Mouse (Mus musculus) CH12.LX (cell line): Measurements from ENCODE around the gene Lrrc3b. TPM values are rescaled to one million over a fixed set of nuclear protein-coding genes. Genes with fewer than 3 reads are reported as not detected.

Source experiments
- DNase-seq: peaks from one replicate; pipeline ENCODE4 v3.0.0-alpha.2; 2013; ENCODE audit errors: extremely low read depth
- H3K27ac ChIP-seq: 2 replicates; pipeline ENCODE4 v1.5.1; 2012; ENCODE audit warnings: low read depth, mild to moderate bottlenecking, control low read depth, moderate library complexity; ENCODE audit not compliant: insufficient read depth
- H3K27me3 ChIP-seq: replicated peaks from 2 replicates; pipeline ENCODE3; 2012; ENCODE audit warnings: inconsistent platforms
- H3K36me3 ChIP-seq, 2 experiments: replicated peaks in 1 of 2; 2 replicates each; pipeline versions ENCODE3 to v1.6.1; 2012; ENCODE audit warnings: inconsistent platforms in 1 of 2, low read length in 1 of 2, mild to moderate bottlenecking in 1 of 2, mixed read lengths in 1 of 2, moderate library complexity in 1 of 2; ENCODE audit not compliant: control insufficient read depth in 1 of 2, insufficient read depth in 1 of 2
- H3K4me1 ChIP-seq, 2 experiments: 2 replicates each; pipeline ENCODE4 v1.6.1; 2012; ENCODE audit warnings: inconsistent platforms in 1 of 2, moderate library complexity in 1 of 2; ENCODE audit not compliant: insufficient read depth in 2 of 2, control insufficient read depth in 1 of 2
- H3K4me2 ChIP-seq: 2 replicates; pipeline ENCODE4 v1.6.1; 2012; ENCODE audit warnings: low read depth, mild to moderate bottlenecking, control low read depth; ENCODE audit not compliant: poor library complexity, insufficient read depth, severe bottlenecking
- H3K4me3 ChIP-seq, 3 experiments: fragments of 150-350 bp in 1 of 3; sonication (generic) in 1 of 3; replicated peaks in 1 of 3; 2 replicates each; pipeline versions ENCODE3 to v1.5.1; 2011 to 2012; ENCODE audit warnings: low read depth in 2 of 3, low read length in 2 of 3, mild to moderate bottlenecking in 2 of 3, moderate library complexity in 2 of 3, control low read depth in 1 of 3, improper control_type of control experiment in 1 of 3, inconsistent platforms in 1 of 3, mixed read lengths in 1 of 3; ENCODE audit not compliant: poor library complexity in 1 of 3
- H3K79me2 ChIP-seq: replicated peaks from 2 replicates; pipeline ENCODE4 v1.6.1; 2012; ENCODE audit warnings: mild to moderate bottlenecking, moderate library complexity; ENCODE audit not compliant: control insufficient read depth, poor library complexity, insufficient read depth, severe bottlenecking; ENCODE audit errors: extremely low read depth
- H3K9ac ChIP-seq: 2 replicates; pipeline ENCODE4 v1.6.1; 2012; ENCODE audit warnings: low read depth, mild to moderate bottlenecking, control low read depth, moderate library complexity; ENCODE audit not compliant: insufficient read depth
- H3K9me3 ChIP-seq: replicated peaks from 2 replicates; pipeline ENCODE3; 2012; ENCODE audit warnings: low read length, inconsistent platforms, mixed read lengths
- BHLHE40 ChIP-seq: IDR thresholded peaks from 2 replicates; pipeline ENCODE4 v1.6.1; 2011; ENCODE audit warnings: mild to moderate bottlenecking, low read depth, low read length, improper control_type of control experiment
- CHD1 ChIP-seq: IDR thresholded peaks from 2 replicates; pipeline ENCODE4 v1.6.1; 2012; ENCODE audit warnings: low read depth, low read length, improper control_type of control experiment, inconsistent platforms
- CTCF ChIP-seq, 2 experiments: IDR thresholded peaks in 1 of 2; conservative IDR thresholded peaks in 1 of 2; 2 replicates each; pipeline ENCODE4 v1.5.1; 2011 to 2012; ENCODE audit warnings: low read depth in 2 of 2, low read length in 2 of 2, improper control_type of control experiment in 1 of 2, inconsistent platforms in 1 of 2, mild to moderate bottlenecking in 1 of 2, moderate library complexity in 1 of 2
- E2F4 ChIP-seq: IDR thresholded peaks from 2 replicates; pipeline ENCODE4 v1.6.1; 2011; ENCODE audit warnings: low read depth, low read length, improper control_type of control experiment; ENCODE audit not compliant: insufficient replicate concordance
- GABPA ChIP-seq: IDR thresholded peaks from 2 replicates; pipeline ENCODE4 v1.6.1; 2012; ENCODE audit warnings: low read depth, low read length, improper control_type of control experiment, inconsistent platforms; ENCODE audit not compliant: insufficient replicate concordance
- HCFC1 ChIP-seq: IDR thresholded peaks from 2 replicates; pipeline ENCODE4 v1.6.1; 2012; ENCODE audit warnings: low read depth, mild to moderate bottlenecking, inconsistent platforms, low read length, improper control_type of control experiment
- IRF4 ChIP-seq: IDR thresholded peaks from 2 replicates; pipeline ENCODE4 v1.6.1; 2014; ENCODE audit warnings: low read depth, mild to moderate bottlenecking, inconsistent platforms, low read length, improper control_type of control experiment
- JUN ChIP-seq: IDR thresholded peaks from 2 replicates; pipeline ENCODE4 v1.6.1; 2011; ENCODE audit warnings: low read depth, mild to moderate bottlenecking, low read length, improper control_type of control experiment, moderate library complexity; ENCODE audit not compliant: insufficient read depth
- JUND ChIP-seq: conservative IDR thresholded peaks from 2 replicates; pipeline ENCODE4 v1.6.1; 2011; ENCODE audit warnings: low read depth, low read length, improper control_type of control experiment
- KAT2A ChIP-seq: IDR thresholded peaks from 2 replicates; pipeline ENCODE4 v1.6.1; 2012; ENCODE audit warnings: low read length, improper control_type of control experiment, inconsistent platforms; ENCODE audit not compliant: insufficient replicate concordance
- MAZ ChIP-seq: IDR thresholded peaks from 2 replicates; pipeline ENCODE4 v1.6.1; 2012; ENCODE audit warnings: low read depth, mild to moderate bottlenecking, inconsistent platforms, low read length, improper control_type of control experiment, moderate library complexity
- MEF2A ChIP-seq: IDR thresholded peaks from 2 replicates; pipeline ENCODE4 v1.6.1; 2014; ENCODE audit warnings: low read depth, mild to moderate bottlenecking, inconsistent platforms, low read length, improper control_type of control experiment, borderline replicate concordance
- MXI1 ChIP-seq: IDR thresholded peaks from 2 replicates; pipeline ENCODE4 v1.6.1; 2011; ENCODE audit warnings: mild to moderate bottlenecking, low read depth, low read length, improper control_type of control experiment
- MYC ChIP-seq: IDR thresholded peaks from 2 replicates; pipeline ENCODE4 v1.6.1; 2011; ENCODE audit warnings: low read depth, mild to moderate bottlenecking, improper control_type of control experiment, low read length
- NELFE ChIP-seq: IDR thresholded peaks from 2 replicates; pipeline ENCODE4 v1.6.1; 2011; ENCODE audit warnings: low read depth, low read length, improper control_type of control experiment
- PAX5 ChIP-seq: IDR thresholded peaks from 2 replicates; pipeline ENCODE4 v1.6.1; 2012; ENCODE audit warnings: low read length, inconsistent platforms, mixed read lengths
- POLR2A ChIP-seq: IDR thresholded peaks from 2 replicates; pipeline ENCODE4 v1.6.1; 2011; ENCODE audit warnings: low read depth, mild to moderate bottlenecking, improper control_type of control experiment, low read length
- POLR2AphosphoS2 ChIP-seq: IDR thresholded peaks from 2 replicates; pipeline ENCODE4 v1.6.1; 2011; ENCODE audit warnings: low read depth, low read length, improper control_type of control experiment
- RAD21 ChIP-seq: IDR thresholded peaks from 2 replicates; pipeline ENCODE4 v1.6.1; 2011; ENCODE audit warnings: low read depth, mild to moderate bottlenecking, low read length, improper control_type of control experiment, moderate library complexity
- RCOR1 ChIP-seq: conservative IDR thresholded peaks from 2 replicates; pipeline ENCODE4 v1.6.1; 2012; ENCODE audit warnings: low read depth, mild to moderate bottlenecking, inconsistent platforms, low read length, improper control_type of control experiment
- SIN3A ChIP-seq: IDR thresholded peaks from 2 replicates; pipeline ENCODE4 v1.6.1; 2012; ENCODE audit warnings: low read length, improper control_type of control experiment, inconsistent platforms
- TCF12 ChIP-seq: IDR thresholded peaks from 2 replicates; pipeline ENCODE4 v1.6.1; 2014; ENCODE audit warnings: low read depth, mild to moderate bottlenecking, inconsistent platforms, low read length, improper control_type of control experiment
- USF1 ChIP-seq: IDR thresholded peaks from 2 replicates; pipeline ENCODE4 v1.6.1; 2014; ENCODE audit warnings: low read depth, mild to moderate bottlenecking, inconsistent platforms, low read length, improper control_type of control experiment
- ZC3H11A ChIP-seq: IDR thresholded peaks from 2 replicates; pipeline ENCODE4 v1.6.1; 2012; ENCODE audit warnings: low read depth, mild to moderate bottlenecking, inconsistent platforms, low read length, improper control_type of control experiment
- ZMIZ1 ChIP-seq: IDR thresholded peaks from 2 replicates; pipeline ENCODE4 v1.6.1; 2012; ENCODE audit warnings: low read depth, mild to moderate bottlenecking, inconsistent platforms, low read length, improper control_type of control experiment
- ZNF384 ChIP-seq: IDR thresholded peaks from 2 replicates; pipeline ENCODE4 v1.6.1; 2012; ENCODE audit warnings: low read depth, low read length, improper control_type of control experiment, inconsistent platforms
- dilution Hi-C: fragments of 300-500 bp; cut with MboI; formaldehyde crosslinking; loops from 2 replicates; pipeline ENCODE4 v1.14.3; 2020; ENCODE audit warnings: low sequenced_read_pairs; ENCODE audit not compliant: extremely low pct_unique_long_range_greater_than_20kb, extremely low pct_ligation_motif_present
- in situ Hi-C: fragments of 300-500 bp; cut with MboI; formaldehyde crosslinking; loops from 3 replicates; pipeline ENCODE4 v1.14.3; 2019; ENCODE audit warnings: low sequenced_read_pairs, low pct_ligation_motif_present, low pct_unique_long_range_greater_than_20kb, mixed read lengths
- polyA plus RNA-seq: library from polyadenylated mRNA; unstranded; fragments of >175 nt; gene quantifications from 2 replicates; pipeline ENCODE4 v1.2.1, GENCODE M21; 2012; ENCODE audit warnings: low read depth; ENCODE audit not compliant: insufficient read length
- total RNA-seq, 2 experiments: library from RNA; depleted of rRNA; stranded (reverse); fragments of 300-350 nt in 1 of 2; fragments of >200 nt in 1 of 2; gene quantifications; 2 replicates each; pipeline ENCODE4 v1.2.3; 2012 to 2014

Gene Lrrc3b
- total and polyA plus RNA-seq, 3 experiments = not detected

- Histone ChIP-seq H3K4me1 (no peaks in the 10 kb centered on the region), H3K4me2 (no peak overlapping the region), H3K27me3 (no peaks in the 10 kb centered on the region), H3K9me3 (no peaks in the 10 kb centered on the region)
- no peak for DNase-seq
- in situ Hi-C loops (no loop called here), dilution Hi-C loops (no loop called here)
- TF ChIP-seq MAZ (no peak), KAT2A (no peak), IRF4 (no peak)
- TF ChIP-seq, all 38 proteins: peak for 0
- Histone ChIP-seq H3K4me3 (no peak overlapping the region), H3K36me3 (no peaks in the 10 kb centered on the region), H3K27ac (no peak overlapping the region), H3K79me2 (no peaks in the 10 kb centered on the region), H3K9ac (no peak overlapping the region)
Measured at GRCm38 (mm10) chr14:15383133-15383532, 55.7 kb downstream of the Lrrc3b start.

- no peaks in the 10 kb centered on the region for H3K27me3 ChIP-seq
- H3K36me3 ChIP-seq = no peaks in the 10 kb centered on the region
- dilution Hi-C loops = no loop called here
- no peak overlapping the region for H3K9ac ChIP-seq
- in situ Hi-C loops = no loop called here
- no peaks in the 10 kb centered on the region for H3K4me1 ChIP-seq
- H3K79me2 ChIP-seq = no peaks in the 10 kb centered on the region
- no peak overlapping the region for H3K4me2 ChIP-seq
- no peak for TF ChIP-seq MYC
- no peak for TF ChIP-seq JUND
- TF ChIP-seq BHLHE40 = no peak
- TF ChIP-seq JUN = no peak
- TF ChIP-seq SIN3A = no peak
- TF ChIP-seq GABPA = no peak
- no peak for TF ChIP-seq KAT2A
- TF ChIP-seq ZNF384 = no peak
- TF ChIP-seq NELFE = no peak
- no peak for TF ChIP-seq HCFC1
- no peaks in the 10 kb centered on the region for H3K9me3 ChIP-seq
- H3K4me3 ChIP-seq = no peak overlapping the region
- no peak overlapping the region for H3K27ac ChIP-seq
- no peak for DNase-seq
Measured at GRCm38 (mm10) chr14:15377368-15377767, 61.4 kb downstream of the Lrrc3b start.

- no peaks in the 10 kb centered on the region for H3K36me3 ChIP-seq
- no peaks in the 10 kb centered on the region for H3K4me1 ChIP-seq
- TF ChIP-seq E2F4 = no peak
- no peak for TF ChIP-seq ZC3H11A
- TF ChIP-seq MEF2A = no peak
- no peak for TF ChIP-seq ZNF384
- no peak for TF ChIP-seq USF1
- TF ChIP-seq MYC = no peak
- TF ChIP-seq MXI1 = no peak
- TF ChIP-seq PAX5 = no peak
- TF ChIP-seq TCF12 = no peak
- no peak for TF ChIP-seq CHD1
- TF ChIP-seq KAT2A = no peak
- TF ChIP-seq ZMIZ1 = no peak
- no peak for TF ChIP-seq RAD21
- no peak for TF ChIP-seq NELFE
- no peak for TF ChIP-seq POLR2A
- TF ChIP-seq CTCF (conservative IDR thresholded peaks at IDR 0.05 in 1 of 2, IDR thresholded peaks at IDR 0.05 in 1 of 2; ENCODE audit: low read depth in 2 of 2, low read length in 2 of 2) = no peak
- no peak for TF ChIP-seq RCOR1
- no peak for TF ChIP-seq POLR2AphosphoS2
- no peak for TF ChIP-seq HCFC1
- TF ChIP-seq, all 38 proteins: peak for 0
- Histone ChIP-seq H3K4me2 (no peak overlapping the region), H3K9ac (no peak overlapping the region), H3K9me3 (no peaks in the 10 kb centered on the region), H3K27me3 (no peaks in the 10 kb centered on the region), H3K27ac (no peak overlapping the region), H3K79me2 (no peaks in the 10 kb centered on the region), H3K4me3 (no peak overlapping the region)
- no peak for DNase-seq
- in situ Hi-C loops (no loop called here), dilution Hi-C loops (no loop called here)
Measured at GRCm38 (mm10) chr14:15376786-15377185, 62.0 kb downstream of the Lrrc3b start.
